12 mouse cellular contexts compared by ENCODE assay signal in genomic region chr9:61348036-61348435, GRCm38 (mm10). TPM values are rescaled to one million over a fixed set of nuclear protein-coding genes. Genes with fewer than 3 reads are reported as not detected.
DNase-seq lines count a peak whose midpoint lies in the region; ATAC-seq and TF ChIP-seq lines count a peak whose summit lies in the region.
"Had no signal": no experiment of that assay in that cellular context is flagged by ENCODE, and none has a peak within 500 bp of the region (broad histone marks: within the 10 kb centered on the region; RNA-seq: fewer than 3 reads in every experiment).

No protein-coding gene starts in this region.

- no peaks in the 10 kb centered on the region for H3K27me3 ChIP-seq in kidney, adult 2 months (replicated peaks; ENCODE audit: control insufficient read depth, insufficient read depth, low read length)
- H3K27me3 ChIP-seq in kidney, embryonic 14.5 days (ENCODE audit: control insufficient read depth, insufficient read depth, low read length): no peaks in the 10 kb centered on the region; the same call in 1 of the 2 replicates

- no peak overlapping the region for H3K9ac ChIP-seq in kidney, embryonic 14.5 days (ENCODE audit: low read depth, low read length)
- H3K9ac ChIP-seq: heart, embryonic 13.5 days; hindbrain, embryonic 13.5 days had no signal

- no peak for TF ChIP-seq POLR2A in kidney, adult 2 months (IDR thresholded peaks at IDR 0.05; ENCODE audit: low read depth, low read length)

- no peaks in the 10 kb centered on the region for H3K36me3 ChIP-seq in kidney, adult 2 months (ENCODE audit: control insufficient read depth, insufficient read depth, low read length)
- H3K36me3 ChIP-seq in kidney, embryonic 14.5 days (ENCODE audit: control insufficient read depth, insufficient read depth, low read length): no peaks in the 10 kb centered on the region
- H3K36me3 ChIP-seq: heart, embryonic 13.5 days; hindbrain, embryonic 13.5 days; limb, embryonic 10.5 days had no signal

- peaks cover 20% of the 10 kb centered on the region for H3K4me1 ChIP-seq in kidney, adult 2 months (ENCODE audit: control insufficient read depth, insufficient read depth, low read length)
- peaks cover 8% of the 10 kb centered on the region; the same call in 1 of the 2 replicates for H3K4me1 ChIP-seq in kidney, embryonic 14.5 days (ENCODE audit: control insufficient read depth, insufficient read depth, low read length)

- WGBS in kidney, adult 2 months: 57% methylated on average over 9 of the region's 9 CpGs
- 84% methylated on average over 9 of the region's 9 CpGs for WGBS in kidney, embryonic 14.5 days

- no peak for ATAC-seq in kidney, embryonic 14.5 days (ENCODE audit: low FRiP score, low TSS enrichment)

- TF ChIP-seq CTCF in kidney, adult 2 months (conservative IDR thresholded peaks at IDR 0.05; ENCODE audit: insufficient read depth, insufficient read length, low read depth, low read length): no peak
- no peak for TF ChIP-seq CTCF in layer of hippocampus, adult 2 months (conservative IDR thresholded peaks at IDR 0.05)

- H3K4me3 ChIP-seq in kidney, adult 2 months (ENCODE audit: insufficient read depth, low read depth, low read length): no peak overlapping the region
- H3K4me3 ChIP-seq in kidney, embryonic 14.5 days (ENCODE audit: low read length): no peak overlapping the region
- H3K4me3 ChIP-seq in layer of hippocampus, adult 2 months: no peak overlapping the region
- H3K4me3 ChIP-seq: heart, embryonic 13.5 days; hindbrain, embryonic 13.5 days; limb, embryonic 10.5 days had no signal

- DNase-seq in kidney, adult 2 months: peak; percentile 69
- peak; percentile 28 to 46 for DNase-seq in cerebellum, adult 18-20 months
- peak; percentile 33 to 34 for DNase-seq in cerebellum, postnatal 36 days
- peak; percentile 76 for DNase-seq in lung, postnatal 36 days
- DNase-seq in layer of hippocampus, adult 2 months (ENCODE audit: low spot score in 2 of 2): no peak
- no peak for DNase-seq in layer of hippocampus, postnatal 25 days (ENCODE audit: extremely low spot score in 1 of 2, low spot score in 1 of 2)
- no peak for DNase-seq in adrenal gland, adult (ENCODE audit: inconsistent age in 2 of 2, low spot score in 1 of 2)
- DNase-seq: adrenal gland, postnatal 25 days had no signal

- no peak overlapping the region for H3K27ac ChIP-seq in kidney, adult 2 months (ENCODE audit: insufficient read depth, low read depth, low read length)
- no peak overlapping the region for H3K27ac ChIP-seq in kidney, embryonic 14.5 days (ENCODE audit: low read depth, low read length)
- no peak overlapping the region for H3K27ac ChIP-seq in layer of hippocampus, adult 2 months
- H3K27ac ChIP-seq: heart, embryonic 13.5 days; hindbrain, embryonic 13.5 days had no signal

- H3K4me2 ChIP-seq in kidney, embryonic 14.5 days (replicated peaks; ENCODE audit: low read depth, low read length): no peak overlapping the region
- H3K4me2 ChIP-seq: heart, embryonic 13.5 days; hindbrain, embryonic 13.5 days had no signal

- H3K9me3 ChIP-seq in kidney, embryonic 14.5 days (ENCODE audit: control insufficient read depth, low read length): no peaks in the 10 kb centered on the region
- H3K9me3 ChIP-seq: heart, embryonic 13.5 days; hindbrain, embryonic 13.5 days; limb, embryonic 10.5 days had no signal

RNA-seq across cellular contexts. Expression of gene Tle3, which starts 24.1 kb away (rescaled TPM):
- 47.2 and 50.9 TPM in 2 replicates for polyA plus RNA-seq in kidney, adult 2 months (2012; rRNA removed)
- 29.6 and 33.7 TPM in 2 replicates for polyA plus RNA-seq in kidney, embryonic 14.5 days (2014; fragmentation: Nextera tagmentation; extraction: Ambion mirVana)
- 10 to 100 TPM; 53.1 to 57.2 TPM for total RNA-seq in layer of hippocampus, adult 2 months (2021)
- 10 to 100 TPM; 57.3 to 64.0 TPM for total RNA-seq in layer of hippocampus, postnatal 25 days (2021)

Comparison
In these comparisons a context has a peak if more than half of its experiments do, and no peak if none do; other contexts are left out.
1. DNase-seq: peak in kidney, adult 2 months (single experiment), cerebellum, adult 18-20 months (2 of 2), cerebellum, postnatal 36 days (2 of 2) and lung, postnatal 36 days (single experiment); none in layer of hippocampus, adult 2 months (0 of 2), layer of hippocampus, postnatal 25 days (0 of 2) and adrenal gland, adult (0 of 2).